Mouse (Mus musculus) midbrain, embryonic 13.5 days (tissue): ENCODE measurements around the gene Atp8a2. TPM values are rescaled to one million over a fixed set of nuclear protein-coding genes. Genes with fewer than 3 reads are reported as not detected.
"Not testable (repeated sequence)": the region's sequence is repeated elsewhere in the genome, so short reads cannot be mapped to it uniquely, and the experiment has no call there.

ENCODE experiments used
- ATAC-seq: fragments of 200-750 bp; cut with Nextera tagmentation; 2 replicates; pipeline ENCODE4 v1.8.0; 2017; ENCODE audit warnings: mild to moderate bottlenecking, moderate TSS enrichment, moderate library complexity
- H3K27ac ChIP-seq: fragments of 300-500 bp; sonication (generic); 2 replicates; pipeline ENCODE4 v1.5.1; 2015; ENCODE audit warnings: inconsistent platforms, mild to moderate bottlenecking, moderate library complexity
- H3K27me3 ChIP-seq: fragments of 300-500 bp; sonication (generic); 2 replicates; pipeline ENCODE4 v1.6.1; 2015; ENCODE audit warnings: mild to moderate bottlenecking, inconsistent platforms
- H3K36me3 ChIP-seq: fragments of 300-500 bp; sonication (generic); 2 replicates; pipeline ENCODE4 v1.6.1; 2015; ENCODE audit warnings: mild to moderate bottlenecking, inconsistent platforms
- H3K4me1 ChIP-seq: fragments of 300-500 bp; sonication (generic); replicated peaks from 2 replicates; pipeline ENCODE4 v1.6.1; 2015; ENCODE audit warnings: inconsistent platforms
- H3K4me2 ChIP-seq: fragments of 300-500 bp; sonication (generic); replicated peaks from 2 replicates; pipeline ENCODE4 v1.6.1; 2015; ENCODE audit warnings: moderate library complexity, mild to moderate bottlenecking, inconsistent platforms
- H3K4me3 ChIP-seq: fragments of 300-500 bp; sonication (generic); replicated peaks from 2 replicates; pipeline ENCODE4 v1.5.1; 2015; ENCODE audit warnings: mild to moderate bottlenecking, inconsistent platforms
- H3K9ac ChIP-seq: fragments of 300-500 bp; sonication (generic); replicated peaks from 2 replicates; pipeline ENCODE4 v1.6.1; 2015; ENCODE audit warnings: mild to moderate bottlenecking, inconsistent platforms
- H3K9me3 ChIP-seq: fragments of 300-500 bp; sonication (generic); 2 replicates; pipeline ENCODE4 v1.6.1; 2016; ENCODE audit warnings: mild to moderate bottlenecking, inconsistent platforms
- whole genome bisulfite sequencing: fragments of 180-500 bp; shearing (Covaris S2); methylation state at CpG from one replicate; pipeline ENCODE4 v1.1.7; 2015; 5-methylcytosine and 5-hydroxymethylcytosine counted together
- polyA plus RNA-seq: library from polyadenylated mRNA; unstranded; fragments of >200 nt; fragmentation: Nextera tagmentation; extraction: Ambion mirVana; gene quantifications from 2 replicates; pipeline ENCODE4 v1.2.1, GENCODE M21; 2015

The Atp8a2 gene
- polyA plus RNA-seq, 1 experiment from 2014 or later = 28.1 TPM

DNA sequence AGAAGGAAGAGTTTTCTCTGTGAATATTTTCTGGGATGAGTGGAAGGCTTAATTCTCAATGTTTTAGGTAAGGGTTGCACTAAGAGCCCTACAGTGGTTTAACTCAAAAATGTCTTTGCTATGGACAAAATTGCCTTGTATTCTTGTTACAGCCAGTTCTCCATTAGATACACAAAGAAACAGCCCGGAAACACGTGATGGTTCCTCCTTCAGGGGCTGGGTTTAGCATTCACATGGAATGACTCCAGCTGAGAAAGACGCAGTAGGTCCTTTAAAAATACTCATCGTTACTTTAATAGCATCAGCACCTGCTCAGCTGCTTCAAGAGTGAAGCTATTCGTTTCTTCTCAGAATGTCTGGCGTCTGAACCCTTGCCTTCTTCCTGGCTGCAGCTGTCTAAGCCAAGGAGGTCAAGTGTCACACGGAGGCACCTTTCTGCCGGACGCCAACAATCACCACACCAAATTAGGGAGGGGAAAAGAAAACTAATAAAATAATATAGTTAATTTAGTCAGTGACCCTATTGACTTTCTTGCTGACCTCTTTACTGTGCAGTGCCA is 572.6 kb downstream of the Atp8a2 start:
- peak overlapping the region; percentile 81 for H3K4me2 ChIP-seq
- no peaks in the 10 kb centered on the region for H3K9me3 ChIP-seq
- no peak overlapping the region for H3K27ac ChIP-seq
- no peak overlapping the region for H3K9ac ChIP-seq
- 39% methylated on average over 9 of the region's 9 CpGs for WGBS
- no peak overlapping the region; the same call in 1 of the 2 replicates for H3K4me3 ChIP-seq
- no peak for ATAC-seq
- H3K36me3 ChIP-seq = no peaks in the 10 kb centered on the region
- peaks cover 27% of the 10 kb centered on the region for H3K4me1 ChIP-seq
- peaks cover 48% of the 10 kb centered on the region for H3K27me3 ChIP-seq

DNA sequence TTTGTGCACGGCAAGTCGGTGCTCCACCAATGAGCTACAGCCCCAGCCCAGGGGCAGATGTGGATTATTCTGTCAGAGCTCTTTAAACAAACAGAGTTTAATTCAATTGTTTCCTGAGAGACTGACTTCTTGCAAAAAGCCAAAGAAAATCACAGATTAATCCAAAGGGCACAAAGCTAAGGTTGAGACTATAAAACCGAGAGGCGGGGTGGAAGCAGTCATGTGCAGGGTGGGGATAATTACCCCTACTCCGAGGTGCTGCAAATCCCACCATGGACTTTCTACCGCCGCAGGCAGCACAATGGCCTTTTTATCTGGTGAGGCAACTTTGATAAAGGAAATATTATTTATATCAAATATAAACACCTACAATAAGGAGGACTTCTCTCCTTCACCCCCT is 580.2 kb downstream of the Atp8a2 start:
- Histone ChIP-seq H3K27ac (no peak overlapping the region), H3K27me3 (peaks cover 12% of the 10 kb centered on the region; the same call in 1 of the 2 replicates), H3K4me3 (no peak overlapping the region), H3K9me3 (no peaks in the 10 kb centered on the region), H3K4me1 (no peaks in the 10 kb centered on the region), H3K36me3 (no peaks in the 10 kb centered on the region), H3K4me2 (no peak overlapping the region), H3K9ac (no peak overlapping the region)
- WGBS = 33% methylated on average over 7 of the region's 7 CpGs
- no peak for ATAC-seq

DNA sequence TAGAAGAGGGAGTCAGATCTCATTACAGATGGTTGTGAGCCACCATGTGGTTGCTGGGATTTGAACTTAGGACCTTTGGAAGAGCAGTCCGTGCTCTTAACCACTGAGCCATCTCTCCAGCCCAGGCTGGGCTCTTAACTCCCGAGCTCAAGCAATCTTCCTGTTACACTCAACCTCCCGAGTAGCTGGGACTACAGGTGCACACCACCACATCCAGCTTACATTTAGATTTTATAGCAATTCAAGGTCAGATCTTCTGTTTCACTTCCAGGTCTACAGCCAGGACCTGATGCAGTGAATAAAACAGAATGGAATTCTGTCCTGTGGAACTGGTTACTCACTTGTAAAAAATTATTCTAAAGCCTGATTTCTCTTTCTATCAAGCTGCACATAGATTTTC is 582.8 kb downstream of the Atp8a2 start:
- H3K36me3 ChIP-seq, H3K4me2 ChIP-seq, ATAC-seq, H3K4me3 ChIP-seq, H3K27me3 ChIP-seq, H3K9ac ChIP-seq, H3K9me3 ChIP-seq, H3K4me1 ChIP-seq, H3K27ac ChIP-seq: not testable (repeated sequence)
- WGBS = 85% methylated on average over 3 of the region's 3 CpGs

DNA sequence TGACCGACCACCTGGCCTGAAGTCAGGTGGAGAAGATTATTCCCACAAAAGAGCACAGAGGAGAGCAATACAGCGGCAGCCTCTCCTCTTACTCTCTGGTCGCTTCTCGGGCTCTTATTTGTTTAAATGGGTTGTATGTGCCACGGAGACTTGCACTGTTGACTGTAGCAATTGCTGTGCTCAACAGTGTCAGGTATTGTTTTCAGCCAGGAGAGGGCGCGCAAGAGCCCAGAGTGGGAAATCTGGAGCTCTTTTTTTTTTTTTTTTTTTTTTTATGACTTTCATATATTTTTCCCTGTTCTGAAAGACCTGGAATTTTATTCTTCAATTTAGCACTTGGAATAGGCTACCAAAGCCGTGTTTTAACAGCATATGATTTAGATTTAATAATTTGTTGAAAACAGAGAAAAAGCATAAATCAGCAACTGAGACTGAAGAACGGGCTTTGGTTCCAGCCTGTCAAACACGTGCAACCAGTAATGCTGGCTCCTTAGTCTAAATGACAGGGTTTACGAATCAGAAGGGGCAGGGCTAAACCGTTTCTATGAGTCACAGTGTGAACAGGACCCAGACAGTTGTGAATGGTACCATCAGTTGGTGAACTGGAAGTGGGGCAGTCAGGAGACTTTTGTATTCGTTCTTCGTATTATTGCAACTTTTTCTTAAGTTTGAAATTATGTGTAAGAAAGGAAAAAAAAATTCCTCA is 583.9 kb downstream of the Atp8a2 start:
- no peak for ATAC-seq
- Histone ChIP-seq H3K9ac (no peak overlapping the region), H3K4me1 (no peaks in the 10 kb centered on the region), H3K4me3 (no peak overlapping the region), H3K4me2 (no peak overlapping the region), H3K27me3 (peaks cover 8% of the 10 kb centered on the region; the same call in 1 of the 2 replicates), H3K27ac (no peak overlapping the region), H3K36me3 (no peaks in the 10 kb centered on the region), H3K9me3 (no peaks in the 10 kb centered on the region)
- 61% methylated on average over 14 of the region's 14 CpGs for WGBS

DNA sequence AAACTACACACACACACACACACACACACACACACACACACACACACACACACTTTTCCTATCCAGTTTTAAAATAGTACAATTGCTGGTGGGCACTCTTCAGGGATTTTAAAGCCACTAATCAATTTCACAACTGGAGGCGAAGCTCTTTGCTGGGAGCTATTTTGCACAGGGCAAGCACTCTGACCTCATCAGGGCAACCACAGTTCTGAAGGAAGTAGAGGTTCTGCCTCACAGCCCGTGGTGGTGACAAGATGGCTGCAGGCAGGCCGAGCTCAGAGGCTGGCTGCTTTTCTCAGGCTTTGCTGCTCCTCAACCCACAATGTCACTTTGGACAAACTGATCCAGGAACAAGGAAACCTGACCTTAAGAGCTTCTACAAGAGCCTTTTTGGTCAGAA is 590.0 kb downstream of the Atp8a2 start:
- Histone ChIP-seq H3K4me1 (no peaks in the 10 kb centered on the region), H3K27me3 (0 out of 2 replicates have a peak, but pooled peaks cover 8% of the 10 kb centered on the region), H3K27ac (no peak overlapping the region), H3K9ac (no peak overlapping the region), H3K4me3 (no peak overlapping the region), H3K36me3 (no peaks in the 10 kb centered on the region), H3K9me3 (no peaks in the 10 kb centered on the region), H3K4me2 (no peak overlapping the region)
- ATAC-seq = no peak
- 52% methylated on average over 3 of the region's 3 CpGs for WGBS

DNA sequence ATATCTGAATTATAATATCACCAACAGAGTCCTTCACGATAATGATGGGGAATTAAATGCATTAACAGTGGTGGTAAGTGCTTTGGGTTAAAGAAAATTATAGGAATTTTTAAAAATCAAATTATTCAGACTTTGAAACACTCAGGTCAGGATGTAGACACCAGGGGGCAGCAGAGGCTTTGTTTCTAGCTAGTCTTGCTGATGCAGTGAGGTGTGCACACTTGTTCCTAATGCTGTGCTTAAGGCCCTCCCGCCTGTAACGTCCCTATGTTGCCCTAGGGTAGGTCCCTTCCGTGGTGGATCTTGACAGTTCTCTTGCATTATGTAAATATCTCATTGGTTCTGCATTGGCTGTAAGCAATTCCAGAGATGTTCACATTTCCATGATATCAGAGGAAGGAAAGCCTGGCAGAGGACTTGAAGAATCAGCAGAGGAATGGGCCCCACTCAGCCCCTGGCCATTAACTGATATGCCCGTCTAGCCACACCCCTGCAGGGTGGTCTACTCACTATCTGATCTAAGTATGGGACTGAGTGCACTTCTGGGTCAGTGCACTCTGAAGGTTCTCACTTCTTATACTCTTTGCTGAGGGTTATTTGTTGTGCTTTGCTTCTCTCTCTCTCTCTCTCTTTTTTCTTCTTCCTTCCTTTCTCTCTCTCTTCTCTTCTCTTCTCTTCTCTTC is 591.2 kb downstream of the Atp8a2 start:
- no peak overlapping the region for H3K4me3 ChIP-seq
- no peak overlapping the region for H3K9ac ChIP-seq
- no peaks in the 10 kb centered on the region for H3K36me3 ChIP-seq
- 0 out of 2 replicates have a peak, but pooled peaks cover 8% of the 10 kb centered on the region for H3K27me3 ChIP-seq
- H3K4me2 ChIP-seq = no peak overlapping the region
- H3K4me1 ChIP-seq = no peaks in the 10 kb centered on the region
- WGBS = 25% methylated on average over 5 of the region's 5 CpGs
- peak; percentile 83 for ATAC-seq
- no peaks in the 10 kb centered on the region for H3K9me3 ChIP-seq
- H3K27ac ChIP-seq = no peak overlapping the region

DNA sequence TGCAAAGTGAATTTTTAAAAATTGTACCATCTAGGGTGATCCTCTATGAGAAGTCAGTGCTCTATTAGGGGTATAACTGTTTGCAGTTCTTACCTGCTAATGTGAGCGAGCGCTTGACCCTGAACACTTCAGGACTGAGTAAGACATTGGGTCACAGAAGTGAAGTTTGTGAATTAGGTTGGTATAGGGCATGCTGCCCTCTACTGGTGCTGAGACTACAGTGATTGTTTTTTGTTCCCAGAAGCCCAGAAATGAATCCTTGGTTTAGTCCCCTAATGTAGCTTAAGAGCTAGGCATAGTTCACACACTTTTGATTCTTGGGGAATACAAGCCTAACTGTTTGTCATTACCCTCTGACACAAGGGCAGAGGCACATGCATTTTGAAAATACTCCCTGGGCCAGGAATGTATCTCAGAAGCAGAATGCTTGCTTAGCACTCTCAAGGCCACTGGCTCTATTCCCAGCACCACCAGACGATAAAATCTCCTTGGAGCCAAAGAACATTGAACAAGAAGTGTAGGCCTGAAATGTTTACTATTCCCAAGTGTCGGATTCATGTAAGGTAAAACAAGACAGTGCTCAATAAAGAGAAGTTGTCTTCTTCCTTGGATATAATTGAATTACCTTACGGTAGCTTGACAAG is 592.9 kb downstream of the Atp8a2 start:
- H3K27ac ChIP-seq = no peak overlapping the region
- WGBS = 82% methylated on average over 5 of the region's 5 CpGs
- H3K9me3 ChIP-seq = no peaks in the 10 kb centered on the region
- no peak overlapping the region for H3K9ac ChIP-seq
- 0 out of 2 replicates have a peak, but pooled peaks cover 8% of the 10 kb centered on the region for H3K27me3 ChIP-seq
- H3K4me1 ChIP-seq = no peaks in the 10 kb centered on the region
- ATAC-seq = no peak
- no peaks in the 10 kb centered on the region for H3K36me3 ChIP-seq
- no peak overlapping the region for H3K4me3 ChIP-seq
- no peak overlapping the region for H3K4me2 ChIP-seq

DNA sequence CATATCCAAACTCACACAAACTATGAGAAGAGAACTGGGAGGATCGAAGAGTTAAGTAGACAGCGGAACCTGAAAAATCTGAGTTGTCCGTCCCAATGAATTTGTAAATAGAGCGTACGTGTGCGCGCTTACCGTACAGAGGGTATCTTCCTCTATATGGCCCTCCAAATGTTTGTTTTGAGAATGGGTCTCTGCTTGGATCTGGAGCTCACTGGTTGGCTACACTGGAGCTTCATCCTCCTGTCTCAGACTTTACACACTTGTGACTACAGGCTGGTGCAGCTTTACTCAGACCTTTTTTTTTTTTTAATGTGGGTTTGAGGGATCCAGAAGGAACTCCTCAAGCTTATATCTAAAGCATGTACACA is 598.7 kb downstream of the Atp8a2 start:
- peak; percentile 41; the same call in 1 of the 2 replicates for ATAC-seq
- 3% methylated on average over 8 of the region's 8 CpGs for WGBS

DNA sequence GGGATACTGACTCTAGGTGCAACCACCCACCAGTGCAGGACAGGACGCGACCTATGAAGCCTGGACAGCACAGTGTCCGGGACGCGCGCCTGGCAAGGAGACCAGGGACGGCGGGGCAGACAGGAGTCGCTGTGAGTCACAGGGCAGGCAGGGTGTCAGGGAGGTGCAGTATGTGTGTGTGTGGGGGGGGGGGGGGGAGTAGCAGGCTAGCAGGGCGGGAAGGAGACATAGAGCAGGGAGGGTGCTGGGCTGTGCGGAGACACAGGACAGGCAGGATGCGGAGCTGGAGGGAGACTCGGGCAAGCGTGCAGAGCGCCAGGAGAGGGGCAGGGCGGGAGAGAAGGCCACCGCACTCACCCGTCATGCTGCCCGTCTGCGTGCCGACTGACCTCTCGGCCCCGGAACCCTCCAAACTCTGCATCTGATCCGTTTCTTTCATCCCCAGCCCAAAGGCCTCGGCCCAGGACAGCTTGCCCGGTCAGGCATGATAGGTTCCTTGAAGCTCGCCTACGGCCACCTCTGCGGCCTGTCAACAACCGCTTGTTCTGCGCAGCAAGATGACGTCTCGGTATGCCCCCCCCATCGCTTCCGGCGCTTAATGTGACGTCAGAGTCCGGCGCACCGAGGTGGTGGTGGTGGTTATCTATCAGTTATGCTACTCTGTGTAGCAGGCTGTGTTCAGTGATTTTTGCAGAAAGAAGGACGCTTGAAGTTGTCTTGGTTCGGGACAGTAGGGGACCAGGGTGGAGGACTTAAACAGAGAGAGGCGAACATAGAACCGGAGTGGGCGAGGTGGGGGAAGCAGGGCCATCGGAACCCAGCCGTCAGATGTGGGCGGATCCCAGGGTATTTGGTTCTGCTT is 599.4 kb downstream of the Atp8a2 start, which contains the start of gene Cdadc1:
TSS of gene Cdadc1 (minus strand) at position 562 of the 862 bp plus-strand sequence.
- peaks cover 13% of the 10 kb centered on the region for H3K4me1 ChIP-seq
- peak within 1 kb of the TSS; percentile 94 for H3K4me2 ChIP-seq
- H3K9me3 ChIP-seq = no peaks in the 10 kb centered on the region
- ATAC-seq = peak; percentile 94
- WGBS = under 1% methylated on average over 44 of the region's 48 CpGs
- H3K27ac ChIP-seq = peak within 1 kb of the TSS; percentile 62
- 0 out of 2 replicates have a peak, but pooled peaks cover 2% of the 10 kb centered on the region for H3K27me3 ChIP-seq
- H3K4me3 ChIP-seq = peak within 1 kb of the TSS; percentile 94
- H3K36me3 ChIP-seq = peaks cover 8% of the 10 kb centered on the region; the same call in 1 of the 2 replicates
- H3K9ac ChIP-seq = peak within 1 kb of the TSS; percentile 89

More for the DNA sequence above, 598.7 kb downstream of the Atp8a2 start:
- peak overlapping the region; percentile 62 for H3K27ac ChIP-seq
- H3K9me3 ChIP-seq = no peaks in the 10 kb centered on the region
- peak overlapping the region; percentile 89 for H3K9ac ChIP-seq
- peak overlapping the region; percentile 60 for H3K4me2 ChIP-seq
- peaks cover 13% of the 10 kb centered on the region for H3K4me1 ChIP-seq
- 0 out of 2 replicates have a peak, but pooled peaks cover 8% of the 10 kb centered on the region for H3K27me3 ChIP-seq
- peak overlapping the region; percentile 94 for H3K4me3 ChIP-seq
- peaks cover 6% of the 10 kb centered on the region; the same call in 1 of the 2 replicates for H3K36me3 ChIP-seq

DNA sequence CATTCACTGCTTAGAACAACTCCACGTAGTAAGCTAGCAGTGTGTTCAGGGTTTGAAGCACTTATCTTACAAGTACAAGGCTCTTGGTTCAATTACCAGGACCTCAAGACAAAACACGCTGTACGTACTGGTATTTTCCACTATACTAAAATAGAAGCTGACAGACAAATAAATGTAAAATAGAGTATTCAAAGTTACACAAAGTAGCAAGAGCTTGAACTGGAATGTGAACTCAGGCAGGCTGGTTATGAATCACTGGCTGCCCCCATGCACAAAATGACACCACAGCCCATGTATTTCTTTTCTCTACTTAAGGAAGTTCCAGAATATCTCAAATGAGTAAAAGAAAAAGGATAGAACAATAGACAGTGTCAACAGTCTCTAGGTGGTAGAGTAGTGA is 602.0 kb downstream of the Atp8a2 start:
- Histone ChIP-seq H3K4me2 (no peak overlapping the region), H3K27me3 (no peaks in the 10 kb centered on the region), H3K4me3 (no peak overlapping the region), H3K27ac (no peak overlapping the region), H3K4me1 (peaks cover 13% of the 10 kb centered on the region), H3K9ac (no peak overlapping the region), H3K36me3 (peaks cover 25% of the 10 kb centered on the region), H3K9me3 (no peaks in the 10 kb centered on the region)
- ATAC-seq = no peak
- WGBS = 92% methylated on average over 3 of the region's 3 CpGs

DNA sequence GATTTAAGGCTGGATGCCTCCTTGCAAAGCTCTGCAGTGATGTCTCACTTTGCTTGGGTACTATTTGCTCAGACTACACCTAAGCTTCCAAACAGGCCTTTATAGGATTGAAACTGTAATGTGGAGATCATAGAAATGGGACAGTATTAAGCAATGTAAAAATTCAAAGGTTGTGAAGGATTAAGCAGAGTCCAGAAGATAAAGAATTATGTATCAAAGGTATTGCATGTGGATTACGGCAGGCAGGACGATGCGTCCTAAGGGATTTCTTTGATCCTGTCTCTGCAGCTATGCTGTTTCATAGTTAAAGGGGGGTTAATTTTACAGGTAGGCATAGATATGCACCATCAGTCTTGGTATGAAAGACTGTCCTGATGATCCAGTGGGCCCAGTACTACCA is 604.4 kb downstream of the Atp8a2 start:
- no peak overlapping the region for H3K4me3 ChIP-seq
- no peak for ATAC-seq
- no peak overlapping the region for H3K27ac ChIP-seq
- H3K4me2 ChIP-seq = no peak overlapping the region
- H3K36me3 ChIP-seq = peaks cover 43% of the 10 kb centered on the region
- H3K27me3 ChIP-seq = no peaks in the 10 kb centered on the region
- H3K4me1 ChIP-seq = peaks cover 9% of the 10 kb centered on the region
- H3K9ac ChIP-seq = no peak overlapping the region
- no peaks in the 10 kb centered on the region for H3K9me3 ChIP-seq
- WGBS = 89% methylated on average over 3 of the region's 3 CpGs
